Mouse (Mus musculus) left cerebral cortex, adult 11 months (tissue): ENCODE measurements around the gene Cars2.
"Not testable (repeated sequence)": the region's sequence is repeated elsewhere in the genome, so short reads cannot be mapped to it uniquely, and the experiment has no call there.

Experiments used
- DNase-seq: peaks from one replicate; pipeline ENCODE4 v3.0.0; 2022; ENCODE audit warnings: low spot score

The Cars2 gene

GRCm38 (mm10) chr8:11556691-11557423, 6.3 kb upstream of the Cars2 start:
- DNase-seq = peak; percentile 24

- DNase-seq = peak; percentile 100
These were observed 5.4 kb upstream of the Cars2 start for GRCm38 (mm10) chr8:11555720-11556591.

GRCm38 (mm10) chr8:11554799-11555719, 4.5 kb upstream of the Cars2 start, which contains the start of gene Ing1:
Gene Ing1 (plus strand): TSS chr8:11555571.
- peak; percentile 96 for DNase-seq

GRCm38 (mm10) chr8:11552390-11552789, 1.8 kb upstream of the Cars2 start:
- no peak for DNase-seq

- not testable (repeated sequence) for DNase-seq
These were observed 914 bp upstream of the Cars2 start for GRCm38 (mm10) chr8:11551497-11551896.

- no peak for DNase-seq
These were observed 877 bp downstream of the Cars2 start for GRCm38 (mm10) chr8:11549706-11550105.

GRCm38 (mm10) chr8:11547063-11547462, 3.5 kb downstream of the Cars2 start:
- no peak for DNase-seq

- DNase-seq = no peak
These were observed 6.2 kb downstream of the Cars2 start for GRCm38 (mm10) chr8:11544386-11544785.

GRCm38 (mm10) chr8:11542866-11543265, 7.7 kb downstream of the Cars2 start:
- no peak for DNase-seq

GRCm38 (mm10) chr8:11542031-11542430, 8.6 kb downstream of the Cars2 start:
- DNase-seq = no peak

- DNase-seq = no peak
These were observed 10.4 kb downstream of the Cars2 start for GRCm38 (mm10) chr8:11540182-11540581.

GRCm38 (mm10) chr8:11539049-11539448, 11.5 kb downstream of the Cars2 start:
- DNase-seq = no peak

- DNase-seq = no peak
These were observed 16.1 kb downstream of the Cars2 start for GRCm38 (mm10) chr8:11534494-11534893.

- DNase-seq = no peak
These were observed 19.7 kb downstream of the Cars2 start for GRCm38 (mm10) chr8:11530849-11531248.

- DNase-seq = no peak
These were observed 20.3 kb downstream of the Cars2 start for GRCm38 (mm10) chr8:11530155-11530770.

GRCm38 (mm10) chr8:11523331-11523730, 27.3 kb downstream of the Cars2 start:
- DNase-seq = no peak

- DNase-seq = no peak
These were observed 31.9 kb downstream of the Cars2 start for GRCm38 (mm10) chr8:11518676-11519075.

GRCm38 (mm10) chr8:11518056-11518396, 32.6 kb downstream of the Cars2 start:
- no peak for DNase-seq

- no peak for DNase-seq
These were observed 33.1 kb downstream of the Cars2 start for GRCm38 (mm10) chr8:11517366-11518055.

- DNase-seq = no peak
These were observed 34.3 kb downstream of the Cars2 start for GRCm38 (mm10) chr8:11516292-11516691.

- DNase-seq = no peak
These were observed 37.3 kb downstream of the Cars2 start for GRCm38 (mm10) chr8:11513247-11513646.
